32 mouse cellular contexts compared by ENCODE assay signal in genomic region chr2:5372886-5373429, GRCm38 (mm10).
DNase-seq lines count a peak whose midpoint lies in the region; ATAC-seq and TF ChIP-seq lines count a peak whose summit lies in the region.
"Had no signal": no experiment of that assay in that cellular context is flagged by ENCODE, and none has a peak within 500 bp of the region (broad histone marks: within the 10 kb centered on the region; RNA-seq: fewer than 3 reads in every experiment).

No protein-coding gene starts in this region.

- no peak overlapping the region for H3K4me3 ChIP-seq in kidney, postnatal 0 days (replicated peaks; ENCODE audit: low read depth, low read length)
- H3K4me3 ChIP-seq in kidney, embryonic 14.5 days (ENCODE audit: low read length), result no peak overlapping the region
- H3K4me3 ChIP-seq in forebrain, embryonic 12.5 days (replicated peaks), result no peak overlapping the region
- H3K4me3 ChIP-seq in limb, embryonic 10.5 days, result no peak overlapping the region
- H3K4me3 ChIP-seq: embryonic facial prominence, embryonic 10.5 days; embryonic facial prominence, embryonic 13.5 days; erythroblast, embryonic 14.5 days; forebrain, embryonic 10.5 days; gastrocnemius, adult 2 months; heart, embryonic 12.5 days; heart, embryonic 15.5 days; hindbrain, embryonic 10.5 days; hindbrain, embryonic 13.5 days had no signal

- 62% methylated on average over 6 of the region's 6 CpGs for WGBS in kidney, postnatal 0 days
- 67% methylated on average over 6 of the region's 6 CpGs for WGBS in kidney, embryonic 14.5 days
- WGBS in forebrain, embryonic 12.5 days, result 41% methylated on average over 6 of the region's 6 CpGs
- WGBS in limb, embryonic 10.5 days, result 74% methylated on average over 6 of the region's 6 CpGs

- H3K4me2 ChIP-seq in kidney, postnatal 0 days (ENCODE audit: low read length), result no peak overlapping the region
- no peak overlapping the region for H3K4me2 ChIP-seq in kidney, embryonic 14.5 days (replicated peaks; ENCODE audit: low read depth, low read length)
- H3K4me2 ChIP-seq in forebrain, embryonic 12.5 days, result no peak overlapping the region
- H3K4me2 ChIP-seq: embryonic facial prominence, embryonic 13.5 days; heart, embryonic 12.5 days; heart, embryonic 15.5 days; hindbrain, embryonic 13.5 days had no signal

- H3K9me3 ChIP-seq in kidney, postnatal 0 days (replicated peaks; ENCODE audit: low read length), result no peaks in the 10 kb centered on the region
- no peaks in the 10 kb centered on the region for H3K9me3 ChIP-seq in kidney, embryonic 14.5 days (ENCODE audit: control insufficient read depth, low read length)
- H3K9me3 ChIP-seq in forebrain, embryonic 12.5 days, result no peaks in the 10 kb centered on the region
- no peaks in the 10 kb centered on the region for H3K9me3 ChIP-seq in limb, embryonic 10.5 days (replicated peaks)
- H3K9me3 ChIP-seq: embryonic facial prominence, embryonic 10.5 days; embryonic facial prominence, embryonic 13.5 days; forebrain, embryonic 10.5 days; heart, embryonic 12.5 days; heart, embryonic 15.5 days; hindbrain, embryonic 10.5 days; hindbrain, embryonic 13.5 days had no signal

- H3K4me1 ChIP-seq in kidney, postnatal 0 days (replicated peaks; ENCODE audit: insufficient read depth, low read length), result no peaks in the 10 kb centered on the region
- 0 out of 2 replicates have a peak, but pooled peaks cover 4% of the 10 kb centered on the region for H3K4me1 ChIP-seq in kidney, embryonic 14.5 days (ENCODE audit: control insufficient read depth, insufficient read depth, low read length)
- H3K4me1 ChIP-seq in forebrain, embryonic 12.5 days, result peaks cover 10% of the 10 kb centered on the region
- no peaks in the 10 kb centered on the region for H3K4me1 ChIP-seq in limb, embryonic 10.5 days
- H3K4me1 ChIP-seq: embryonic facial prominence, embryonic 10.5 days; embryonic facial prominence, embryonic 13.5 days; heart, embryonic 12.5 days; heart, embryonic 15.5 days had no signal

- ATAC-seq in kidney, postnatal 0 days (replicated peaks; ENCODE audit: low FRiP score, low read depth), result peak; percentile 36; the same call in 1 of the 2 replicates
- no peak for ATAC-seq in kidney, embryonic 14.5 days (ENCODE audit: low FRiP score, low TSS enrichment)
- no peak for ATAC-seq in forebrain, embryonic 12.5 days (ENCODE audit: low FRiP score)
- ATAC-seq: activated CD4-positive, CD25-positive, alpha-beta regulatory T cell, adult 4 months; CD4-positive, CD25-positive, alpha-beta regulatory T cell, adult 4 months; forebrain, embryonic 14.5 days; forebrain, postnatal 0 days; hindbrain, embryonic 16.5 days had no signal

- H3K27ac ChIP-seq in kidney, postnatal 0 days, result no peak overlapping the region
- H3K27ac ChIP-seq in kidney, embryonic 14.5 days (ENCODE audit: low read depth, low read length), result no peak overlapping the region
- no peak overlapping the region for H3K27ac ChIP-seq in forebrain, embryonic 12.5 days
- no peak overlapping the region for H3K27ac ChIP-seq in limb, embryonic 10.5 days
- H3K27ac ChIP-seq: embryonic facial prominence, embryonic 10.5 days; embryonic facial prominence, embryonic 13.5 days; forebrain, embryonic 10.5 days; gastrocnemius, adult 2 months; heart, embryonic 15.5 days; hindbrain, embryonic 10.5 days; hindbrain, embryonic 13.5 days had no signal

- DNase-seq in kidney, adult 11 months, result peak; percentile 26
- DNase-seq in kidney, adult 18-20 months, result no peak
- no peak for DNase-seq in kidney, postnatal 0 days (ENCODE audit: low spot score)
- peak; percentile 89 for DNase-seq in ZHBTc4 (ENCODE audit: low read depth, low spot score)
- no peak for DNase-seq in limb, embryonic 10.5 days (ENCODE audit: low spot score)
- DNase-seq: adrenal gland, adult 8-10 months; adrenal gland, postnatal 25 days; cerebellum, adult 11-12 months; cerebellum, adult 8-10 months; cerebellum, postnatal 10 days; cerebellum, postnatal 36 days; embryo, embryonic 11 days; forebrain, postnatal 0 days; gastrocnemius, adult 2 months; gastrocnemius, postnatal 14 days; heart, adult 11 months; heart, postnatal 10 days; heart, postnatal 36 days had no signal

- H3K9ac ChIP-seq in kidney, postnatal 0 days (ENCODE audit: low read depth, low read length), result no peak overlapping the region
- no peak overlapping the region for H3K9ac ChIP-seq in kidney, embryonic 14.5 days (ENCODE audit: low read depth, low read length)
- no peak overlapping the region for H3K9ac ChIP-seq in forebrain, embryonic 12.5 days
- H3K9ac ChIP-seq: embryonic facial prominence, embryonic 13.5 days; forebrain, postnatal 0 days; heart, embryonic 12.5 days; heart, embryonic 15.5 days; hindbrain, embryonic 13.5 days had no signal

- no peaks in the 10 kb centered on the region for H3K27me3 ChIP-seq in kidney, postnatal 0 days (ENCODE audit: insufficient read depth, low read length)
- no peaks in the 10 kb centered on the region for H3K27me3 ChIP-seq in kidney, embryonic 14.5 days (ENCODE audit: control insufficient read depth, insufficient read depth, low read length)
- H3K27me3 ChIP-seq in forebrain, embryonic 12.5 days, result no peaks in the 10 kb centered on the region
- no peaks in the 10 kb centered on the region for H3K27me3 ChIP-seq in limb, embryonic 10.5 days (ENCODE audit: low read depth, poor library complexity, severe bottlenecking)
- H3K27me3 ChIP-seq: embryonic facial prominence, embryonic 13.5 days; heart, embryonic 12.5 days; heart, embryonic 15.5 days; hindbrain, embryonic 13.5 days had no signal

- H3K36me3 ChIP-seq in kidney, postnatal 0 days (ENCODE audit: insufficient read depth, low read length), result no peaks in the 10 kb centered on the region
- no peaks in the 10 kb centered on the region for H3K36me3 ChIP-seq in kidney, embryonic 14.5 days (ENCODE audit: control insufficient read depth, insufficient read depth, low read length)
- H3K36me3 ChIP-seq in forebrain, embryonic 12.5 days (replicated peaks), result no peaks in the 10 kb centered on the region
- H3K36me3 ChIP-seq in limb, embryonic 10.5 days, result no peaks in the 10 kb centered on the region
- H3K36me3 ChIP-seq: embryonic facial prominence, embryonic 10.5 days; embryonic facial prominence, embryonic 13.5 days; forebrain, embryonic 10.5 days; heart, embryonic 12.5 days; heart, embryonic 15.5 days; hindbrain, embryonic 10.5 days; hindbrain, embryonic 13.5 days had no signal

- TF ChIP-seq CTCF in kidney, postnatal 0 days (IDR thresholded peaks at IDR 0.05; ENCODE audit: low read depth), result no peak

Comparison
In these comparisons a context has a peak if more than half of its experiments do, and no peak if none do; other contexts are left out.
1. DNase-seq: peak in kidney, adult 11 months (single experiment) and ZHBTc4 (single experiment); none in kidney, adult 18-20 months (single experiment), kidney, postnatal 0 days (single experiment) and limb, embryonic 10.5 days (single experiment).